Mouse (Mus musculus) thymus, adult 18-20 months (tissue): ENCODE measurements around the gene Igsf21.

ENCODE experiments used
- DNase-seq, 2 experiments: peaks; one replicate each; pipeline ENCODE4 v3.0.0; 2022; ENCODE audit warnings: mixed read lengths in 2 of 2

Igsf21 gene

GRCm38 (mm10) chr4:140037784-140038387 lies 208.7 kb downstream of the Igsf21 start:
- DNase-seq: no peak

DNA sequence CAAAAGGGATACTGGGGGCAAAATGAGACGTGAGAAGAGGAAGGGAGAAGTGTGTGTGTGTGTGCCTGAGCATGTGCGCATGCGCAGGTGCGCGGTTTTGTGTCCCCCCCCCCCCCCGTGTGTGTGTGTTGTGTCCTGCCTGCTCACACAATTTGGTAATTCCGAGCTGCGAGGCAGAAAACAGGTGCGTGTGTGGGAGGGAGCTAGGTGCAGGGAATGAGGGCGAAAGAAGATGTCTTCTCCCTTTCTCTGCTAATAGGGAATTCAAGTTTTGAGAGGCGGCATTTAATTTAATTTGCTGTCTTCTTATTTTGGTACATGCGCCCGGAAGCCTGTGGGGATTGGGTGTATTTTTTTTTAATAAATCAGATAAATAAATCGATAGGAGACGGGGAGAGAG lies 211.4 kb downstream of the Igsf21 start:
- no peak for DNase-seq

- DNase-seq: no peak
Observed at GRCm38 (mm10) chr4:140033394-140033793, 213.2 kb downstream of the Igsf21 start.

DNA sequence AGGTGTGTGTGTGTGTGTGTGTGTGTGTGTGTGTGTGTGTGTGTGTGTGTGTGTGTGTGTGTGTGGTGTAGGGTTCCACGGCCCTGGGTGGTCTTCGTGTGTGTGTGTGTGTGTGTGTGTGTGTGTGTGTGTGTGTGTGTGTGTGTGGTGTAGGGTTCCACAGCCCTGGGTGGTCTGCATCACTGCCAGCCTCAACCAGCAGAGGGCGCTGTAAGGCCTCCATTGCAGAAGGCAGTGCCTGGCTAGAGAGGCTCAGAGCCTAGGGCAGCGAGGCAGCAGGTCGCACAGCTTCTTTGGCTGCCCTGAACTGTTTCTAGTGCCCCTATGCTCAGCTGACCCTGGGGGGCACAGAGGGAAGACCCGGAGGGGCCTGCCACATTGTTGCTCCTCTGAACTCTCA lies 216.2 kb downstream of the Igsf21 start:
- no peak for DNase-seq

DNA sequence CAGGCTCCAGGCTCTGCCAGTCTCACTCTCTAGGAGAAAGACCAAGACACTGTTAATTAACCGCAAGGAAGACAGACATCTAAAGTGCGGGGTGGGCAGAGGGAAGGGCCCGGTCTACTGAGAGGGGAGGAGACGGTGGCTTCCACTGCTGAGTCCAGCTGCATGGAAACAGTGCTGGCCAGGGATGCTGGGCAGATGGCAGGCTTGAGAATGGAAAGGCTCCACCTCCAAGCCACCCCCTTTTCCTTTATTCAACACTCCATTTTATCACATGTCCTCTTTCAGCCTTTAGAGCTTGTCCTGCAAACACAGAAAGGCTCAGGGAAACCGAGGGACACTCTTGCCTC lies 216.6 kb downstream of the Igsf21 start:
- DNase-seq: no peak

- no peak for DNase-seq
Observed at GRCm38 (mm10) chr4:140029324-140030039, 217.1 kb downstream of the Igsf21 start.

DNA sequence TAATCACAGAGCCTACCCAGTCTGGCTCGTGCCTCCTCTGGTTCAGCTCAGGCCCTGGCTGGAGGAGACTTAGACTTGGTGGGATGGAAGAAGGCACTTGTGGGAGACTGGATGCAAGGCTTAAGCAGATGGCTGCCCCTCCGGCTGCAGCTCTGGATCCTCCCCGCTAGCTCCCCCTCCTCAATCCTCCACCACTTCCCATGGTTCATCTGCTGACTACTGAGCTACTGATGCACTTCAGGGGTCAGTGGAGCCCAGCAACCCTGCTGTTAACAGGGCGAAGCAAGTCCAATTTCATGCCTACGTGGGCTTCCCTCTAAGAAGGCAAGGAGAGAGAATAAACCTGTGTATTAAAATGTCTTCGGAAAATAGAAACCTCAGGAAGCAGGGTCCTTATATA lies 222.8 kb downstream of the Igsf21 start:
- DNase-seq: no peak

GRCm38 (mm10) chr4:140015916-140016315 lies 230.7 kb downstream of the Igsf21 start:
- no peak for DNase-seq

GRCm38 (mm10) chr4:140010728-140011470 lies 235.7 kb downstream of the Igsf21 start:
- no peak for DNase-seq

- no peak for DNase-seq
Observed at GRCm38 (mm10) chr4:140004932-140005331, 241.7 kb downstream of the Igsf21 start.

- no peak for DNase-seq
Observed at GRCm38 (mm10) chr4:140004170-140004569, 242.4 kb downstream of the Igsf21 start.

DNA sequence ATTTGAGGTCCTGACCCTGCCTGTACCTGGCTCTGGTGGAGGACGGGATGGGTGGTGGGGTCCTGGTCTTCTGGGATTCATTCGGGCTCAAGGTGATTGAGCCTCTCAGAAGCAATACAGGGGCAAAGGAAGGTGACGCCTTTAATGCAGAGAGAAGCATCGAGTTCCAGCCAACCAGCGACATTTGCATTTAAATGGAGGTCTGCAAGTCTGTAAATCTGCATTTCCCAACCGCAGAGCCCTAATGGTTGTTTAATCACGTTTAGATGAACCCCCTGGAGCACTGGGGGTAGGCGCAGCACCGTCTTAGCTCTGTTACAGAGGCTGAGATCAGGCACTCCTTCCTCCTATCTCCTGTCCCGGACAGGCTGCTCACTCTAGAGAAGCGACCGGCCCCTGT lies 244.5 kb downstream of the Igsf21 start:
- DNase-seq: no peak

GRCm38 (mm10) chr4:140000911-140001310 lies 245.7 kb downstream of the Igsf21 start:
- DNase-seq: no peak

DNA sequence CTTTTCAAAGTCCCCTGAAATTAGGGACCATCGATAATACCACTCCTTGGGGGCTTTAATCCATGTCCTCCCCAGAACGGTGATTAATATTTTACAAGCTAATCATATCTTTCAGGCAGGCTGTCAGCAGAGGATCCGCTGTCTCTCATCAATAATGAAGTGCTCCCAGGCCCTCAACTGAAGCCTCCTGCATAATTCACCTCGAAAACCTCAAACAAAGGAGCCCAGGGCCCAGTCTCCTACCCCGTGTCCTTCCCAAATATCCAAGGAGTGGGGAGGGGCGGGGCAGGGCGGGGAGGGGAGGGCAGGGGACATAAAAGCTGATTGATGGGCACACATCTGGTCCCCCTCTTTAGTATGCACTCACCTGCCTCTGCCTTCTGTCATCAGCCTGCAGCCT lies 247.6 kb downstream of the Igsf21 start:
- DNase-seq: no peak

GRCm38 (mm10) chr4:139995659-139996058 lies 250.9 kb downstream of the Igsf21 start:
- DNase-seq: no peak

- no peak for DNase-seq
Observed at GRCm38 (mm10) chr4:139993111-139993755, 253.4 kb downstream of the Igsf21 start.

- no peak for DNase-seq
Observed at GRCm38 (mm10) chr4:139986913-139987312, 259.7 kb downstream of the Igsf21 start.

GRCm38 (mm10) chr4:139978716-139979115 lies 267.9 kb downstream of the Igsf21 start:
- DNase-seq: no peak

DNA sequence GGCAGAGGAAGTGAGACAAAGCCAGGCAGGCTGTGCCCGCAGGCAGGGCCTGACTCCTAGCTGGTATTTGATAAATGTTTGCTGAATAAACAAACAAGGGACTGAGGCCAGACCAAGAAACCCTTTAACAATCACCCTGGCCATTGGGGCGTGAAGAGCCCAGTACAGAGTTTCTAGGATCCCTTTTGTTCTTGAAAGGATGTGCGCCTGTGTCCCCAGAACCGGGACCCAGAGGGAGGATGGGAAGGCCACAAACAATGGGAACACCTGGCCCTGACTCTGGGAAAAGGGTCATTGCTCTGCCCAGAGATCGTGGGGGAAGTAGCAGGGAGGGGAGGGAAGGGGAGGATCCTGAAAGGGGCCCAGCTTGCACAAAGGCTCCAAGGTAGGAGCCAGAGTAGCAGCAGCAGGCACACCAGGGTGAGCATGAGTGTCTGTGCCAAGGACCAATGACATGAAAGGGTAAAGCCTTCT lies 269.2 kb downstream of the Igsf21 start:
- DNase-seq: no peak
